Mouse (Mus musculus) forebrain, postnatal 0 days (tissue): ENCODE measurements around the gene Cacna1e. TPM values are rescaled to one million over a fixed set of nuclear protein-coding genes. Genes with fewer than 3 reads are reported as not detected.

Experiments
- ATAC-seq: fragments of 200-750 bp; cut with Nextera tagmentation; 2 replicates; pipeline ENCODE4 v1.8.0; 2017; ENCODE audit warnings: mild to moderate bottlenecking, moderate library complexity
- DNase-seq: peaks from one replicate; pipeline ENCODE4 v3.0.0-alpha.2; 2015
- H3K27ac ChIP-seq: fragments of 300-500 bp; sonication (generic); 2 replicates; pipeline ENCODE4 v1.5.1; 2014; ENCODE audit warnings: low read depth, mild to moderate bottlenecking, antibody characterized with exemption, low read length, moderate library complexity, mixed read lengths
- H3K27me3 ChIP-seq: fragments of 300-500 bp; sonication (generic); 2 replicates; pipeline ENCODE4 v1.6.1; 2014; ENCODE audit warnings: mild to moderate bottlenecking, low read length, mixed read lengths; ENCODE audit not compliant: insufficient read depth
- H3K36me3 ChIP-seq: fragments of 300-500 bp; sonication (generic); 2 replicates; pipeline ENCODE4 v1.6.1; 2014; ENCODE audit warnings: mild to moderate bottlenecking, moderate library complexity; ENCODE audit not compliant: insufficient read depth
- H3K4me1 ChIP-seq: fragments of 300-500 bp; sonication (generic); 2 replicates; pipeline ENCODE4 v1.6.1; 2014; ENCODE audit warnings: antibody characterized with exemption; ENCODE audit not compliant: insufficient read depth
- H3K4me2 ChIP-seq: fragments of 300-500 bp; sonication (generic); 2 replicates; pipeline ENCODE4 v1.6.1; 2014; ENCODE audit warnings: low read depth, mild to moderate bottlenecking, moderate library complexity
- H3K4me3 ChIP-seq: fragments of 300-500 bp; sonication (generic); 2 replicates; pipeline ENCODE4 v1.5.1; 2014; ENCODE audit warnings: low read depth, low read length, mixed read lengths
- H3K9ac ChIP-seq: fragments of 300-500 bp; sonication (generic); 2 replicates; pipeline ENCODE4 v1.6.1; 2014; ENCODE audit warnings: mild to moderate bottlenecking
- H3K9me3 ChIP-seq: fragments of 300-500 bp; sonication (generic); 2 replicates; pipeline ENCODE4 v1.6.1; 2016; ENCODE audit warnings: low read length
- CTCF ChIP-seq: sonication (generic); IDR thresholded peaks from 2 replicates; pipeline ENCODE4 v1.5.1; 2016; ENCODE audit warnings: antibody characterized with exemption, control low read depth, low read depth
- WGBS: fragments of 180-500 bp; shearing (Covaris S2); extraction: QIAGEN DNeasy Blood & Tissue Kit; methylation state at CpG from one replicate; pipeline ENCODE4 v1.1.7; 2014; 5-methylcytosine and 5-hydroxymethylcytosine counted together
- polyA plus RNA-seq: library from polyadenylated mRNA; unstranded; fragments of >200 nt; fragmentation: Nextera tagmentation; extraction: Ambion mirVana; gene quantifications from 2 replicates; pipeline ENCODE4 v1.2.1, GENCODE M21; 2015
- total RNA-seq: library from RNA; depleted of rRNA; stranded (reverse); fragments of >200 nt; gene quantifications from 2 replicates; pipeline ENCODE4 v1.2.3, GENCODE M21; 2014

Cacna1e gene
- total and polyA plus RNA-seq, 2 experiments from 2014 or later: 7.2 to 74.0 TPM

DNA sequence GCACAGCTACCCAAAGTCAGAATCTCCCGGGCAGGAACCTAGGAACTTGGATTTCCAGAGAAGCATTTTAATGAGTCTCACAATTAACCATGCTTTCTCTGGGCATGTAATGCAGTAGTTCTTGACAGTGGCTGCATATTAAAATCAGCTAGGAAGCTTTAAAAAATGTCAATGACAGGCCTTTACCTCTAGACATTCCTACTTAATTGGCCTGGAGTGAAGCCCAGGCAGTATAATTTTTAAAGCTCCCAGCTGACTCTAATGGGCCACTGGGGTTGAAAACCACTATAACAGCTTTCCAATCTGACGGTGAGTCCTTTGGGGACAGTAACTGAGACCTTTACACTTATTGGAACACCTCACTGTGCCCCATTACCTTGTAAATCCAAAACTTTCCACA, 251.4 kb downstream of the Cacna1e start:
- TF ChIP-seq CTCF: no peak
- H3K4me2 ChIP-seq: no peak overlapping the region
- H3K4me1 ChIP-seq: no peaks in the 10 kb centered on the region
- no peak overlapping the region for H3K27ac ChIP-seq
- DNase-seq (no peak), ATAC-seq (no peak)
- no peak overlapping the region for H3K9ac ChIP-seq
- H3K27me3 ChIP-seq: no peaks in the 10 kb centered on the region
- H3K4me3 ChIP-seq: no peak overlapping the region
- 25% methylated on average over 2 of the region's 2 CpGs for WGBS
- no peaks in the 10 kb centered on the region for H3K9me3 ChIP-seq
- peaks cover 14% of the 10 kb centered on the region; the same call in 1 of the 2 replicates for H3K36me3 ChIP-seq

DNA sequence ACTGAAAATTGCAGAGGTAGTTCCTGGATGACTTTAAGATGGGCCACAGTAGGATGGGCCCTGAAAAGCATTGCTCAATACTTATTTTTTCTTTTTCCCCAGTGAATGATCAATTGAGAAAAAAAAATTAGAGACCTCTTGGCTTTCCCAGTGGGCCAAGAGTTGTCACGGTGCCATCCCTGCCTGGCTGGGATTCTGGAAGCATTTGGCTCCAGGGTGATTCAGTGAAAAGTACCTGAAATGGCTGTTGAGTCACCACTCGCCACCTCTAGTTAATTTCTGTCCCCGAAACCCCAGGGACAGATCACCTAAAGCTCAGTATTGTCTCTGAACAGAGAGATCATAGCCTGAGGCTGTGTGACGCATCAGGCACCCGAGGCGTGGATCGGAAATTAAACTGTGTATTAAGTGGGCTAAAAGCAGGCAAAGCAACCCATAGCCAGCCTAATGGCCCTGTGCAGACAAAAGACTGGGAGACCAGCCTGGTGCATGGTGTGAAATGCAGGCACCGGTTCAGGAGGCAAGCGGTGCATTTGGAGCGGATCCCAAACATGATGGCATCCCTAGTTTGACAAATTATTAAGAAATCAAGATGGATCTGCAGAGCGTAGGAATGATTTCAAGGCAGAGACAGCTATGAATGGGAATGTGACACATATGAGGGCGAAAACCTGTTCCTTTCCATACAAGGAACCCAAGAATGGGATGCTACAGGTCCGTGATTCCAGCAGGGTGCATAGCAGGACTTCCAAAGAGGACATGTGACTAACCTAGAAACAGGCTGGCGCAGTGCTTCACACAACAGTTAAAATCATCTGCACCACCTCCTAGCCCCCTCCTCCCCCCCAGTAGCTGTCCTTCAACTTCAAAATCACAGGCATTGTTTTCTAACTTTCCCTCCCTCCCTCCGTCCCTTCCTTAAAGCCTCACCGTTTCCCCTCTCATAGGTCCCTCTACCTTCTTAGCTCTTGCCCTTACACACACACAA, 261.3 kb downstream of the Cacna1e start:
- Histone ChIP-seq H3K27ac (no peak overlapping the region), H3K27me3 (no peaks in the 10 kb centered on the region), H3K9ac (no peak overlapping the region), H3K36me3 (no peaks in the 10 kb centered on the region), H3K4me1 (no peaks in the 10 kb centered on the region), H3K9me3 (no peaks in the 10 kb centered on the region), H3K4me2 (no peak overlapping the region), H3K4me3 (no peak overlapping the region)
- ATAC-seq: peak; percentile 34; the same call in 1 of the 2 replicates
- TF ChIP-seq CTCF: no peak
- peak; percentile 31 for DNase-seq
- 53% methylated on average over 16 of the region's 16 CpGs for whole genome bisulfite sequencing

- Histone ChIP-seq H3K4me1 (no peaks in the 10 kb centered on the region), H3K9ac (no peak overlapping the region), H3K36me3 (no peaks in the 10 kb centered on the region), H3K4me2 (no peak overlapping the region), H3K9me3 (no peaks in the 10 kb centered on the region), H3K27ac (no peak overlapping the region), H3K27me3 (no peaks in the 10 kb centered on the region), H3K4me3 (no peak overlapping the region)
- TF ChIP-seq CTCF: no peak
- no peak for DNase-seq
- no peak for ATAC-seq
- WGBS: 61% methylated on average over 7 of the region's 7 CpGs
Measured at GRCm38 (mm10) chr1:154617743-154618455, 266.4 kb downstream of the Cacna1e start.

GRCm38 (mm10) chr1:154615759-154616158, 268.5 kb downstream of the Cacna1e start:
- Histone ChIP-seq H3K9ac (no peak overlapping the region), H3K4me3 (no peak overlapping the region), H3K27me3 (no peaks in the 10 kb centered on the region), H3K27ac (no peak overlapping the region), H3K4me2 (no peak overlapping the region), H3K36me3 (no peaks in the 10 kb centered on the region), H3K9me3 (no peaks in the 10 kb centered on the region), H3K4me1 (no peaks in the 10 kb centered on the region)
- WGBS: 53% methylated on average over 7 of the region's 7 CpGs
- DNase-seq (no peak), ATAC-seq (no peak)
- TF ChIP-seq CTCF: no peak

DNA sequence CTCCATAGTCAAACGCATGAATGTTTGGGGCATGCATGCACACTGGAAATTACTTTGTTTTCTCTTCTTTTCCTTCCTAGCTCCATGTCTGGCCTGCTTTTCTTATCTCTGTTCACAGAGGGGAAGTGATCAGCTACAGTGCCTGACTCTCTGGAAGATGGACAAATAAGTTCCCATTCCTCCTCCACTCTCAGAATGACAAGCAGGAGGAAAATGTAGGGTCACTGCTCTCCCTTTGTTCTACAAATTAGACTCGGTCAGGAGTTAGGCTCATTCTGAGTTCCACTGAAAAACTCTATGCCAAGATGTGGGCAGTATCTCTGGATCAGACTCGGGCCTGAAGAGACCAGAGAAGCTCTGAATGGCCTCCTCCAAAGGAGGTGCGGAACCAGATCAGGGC, 275.8 kb downstream of the Cacna1e start:
- DNase-seq (no peak), ATAC-seq (no peak)
- no peak overlapping the region for H3K27ac ChIP-seq
- H3K9ac ChIP-seq: no peak overlapping the region
- H3K9me3 ChIP-seq: no peaks in the 10 kb centered on the region
- no peak for TF ChIP-seq CTCF
- no peaks in the 10 kb centered on the region for H3K27me3 ChIP-seq
- H3K4me2 ChIP-seq: no peak overlapping the region
- no peaks in the 10 kb centered on the region for H3K4me1 ChIP-seq
- no peak overlapping the region for H3K4me3 ChIP-seq
- WGBS: 63% methylated on average over 4 of the region's 4 CpGs
- no peaks in the 10 kb centered on the region for H3K36me3 ChIP-seq

GRCm38 (mm10) chr1:154607406-154607805, 276.9 kb downstream of the Cacna1e start:
- 43% methylated on average over 3 of the region's 3 CpGs for WGBS
- no peak for TF ChIP-seq CTCF
- DNase-seq: no peak

DNA sequence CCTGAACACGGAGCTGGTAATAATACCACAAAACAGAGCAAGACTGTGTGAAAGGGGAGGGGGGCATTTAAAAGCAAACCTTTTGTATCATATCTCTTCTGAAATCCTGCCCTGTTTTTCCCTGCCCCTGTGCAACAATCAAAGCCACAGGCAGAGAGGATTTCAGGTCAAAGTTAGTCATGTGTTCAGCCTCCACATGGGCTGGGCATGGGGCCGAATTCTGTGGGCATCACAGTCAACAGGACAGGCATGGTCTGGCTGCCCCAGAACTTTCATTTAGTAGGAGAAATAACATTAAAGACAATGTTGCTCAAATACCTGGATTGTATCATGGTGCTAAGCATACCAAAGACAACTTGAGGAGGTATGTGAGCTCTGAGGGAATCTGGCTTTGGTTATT, 278.7 kb downstream of the Cacna1e start:
- Histone ChIP-seq H3K4me1 (no peaks in the 10 kb centered on the region), H3K4me3 (no peak overlapping the region), H3K27ac (no peak overlapping the region), H3K27me3 (no peaks in the 10 kb centered on the region), H3K36me3 (no peaks in the 10 kb centered on the region), H3K9ac (no peak overlapping the region), H3K9me3 (no peaks in the 10 kb centered on the region), H3K4me2 (no peak overlapping the region)
- no peak for TF ChIP-seq CTCF
- ATAC-seq (no peak), DNase-seq (no peak)
- 90% methylated on average over 2 of the region's 2 CpGs for WGBS

More at GRCm38 (mm10) chr1:154607406-154607805, 276.9 kb downstream of the Cacna1e start:
- Histone ChIP-seq H3K9ac (no peak overlapping the region), H3K27ac (no peak overlapping the region), H3K27me3 (no peaks in the 10 kb centered on the region), H3K36me3 (no peaks in the 10 kb centered on the region), H3K4me1 (no peaks in the 10 kb centered on the region), H3K4me3 (no peak overlapping the region), H3K4me2 (no peak overlapping the region), H3K9me3 (no peaks in the 10 kb centered on the region)
- ATAC-seq: no peak
